Mouse (Mus musculus): Measurements from ENCODE around the gene Tmc7.

Tmc7 gene

DNA sequence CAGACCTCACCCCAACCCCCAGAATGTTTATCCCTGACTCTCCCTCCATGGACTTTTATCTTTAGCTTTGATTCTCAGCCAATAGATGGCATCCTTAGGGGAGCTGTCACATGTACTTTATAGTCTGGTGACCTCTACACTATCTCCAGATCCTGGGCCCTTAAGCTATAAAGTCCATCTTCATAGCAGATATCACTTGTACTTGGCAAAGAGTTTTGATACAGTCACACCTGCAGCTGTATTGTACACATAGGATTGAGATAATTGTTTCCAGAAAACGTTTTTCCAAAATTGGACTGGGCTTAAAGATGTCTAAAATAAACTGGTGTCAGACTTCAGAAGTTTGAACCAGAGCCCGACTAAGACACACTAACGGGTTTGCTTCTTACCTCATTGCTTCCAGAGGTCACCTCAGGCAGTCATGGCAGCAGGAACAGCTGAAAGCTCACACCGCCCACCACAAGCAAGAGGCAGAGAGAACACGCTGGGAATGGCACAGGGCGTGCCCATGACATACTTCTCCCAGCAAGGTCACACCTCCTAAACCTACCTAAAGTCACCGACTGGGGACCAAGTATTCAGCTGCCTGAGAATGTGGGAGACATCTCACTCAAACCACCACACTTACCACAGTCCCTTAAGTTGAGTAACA, 84.6 kb downstream of the Tmc7 start:
- DNase-seq (ENCODE audit: low read depth, low spot score), result no peak

DNA sequence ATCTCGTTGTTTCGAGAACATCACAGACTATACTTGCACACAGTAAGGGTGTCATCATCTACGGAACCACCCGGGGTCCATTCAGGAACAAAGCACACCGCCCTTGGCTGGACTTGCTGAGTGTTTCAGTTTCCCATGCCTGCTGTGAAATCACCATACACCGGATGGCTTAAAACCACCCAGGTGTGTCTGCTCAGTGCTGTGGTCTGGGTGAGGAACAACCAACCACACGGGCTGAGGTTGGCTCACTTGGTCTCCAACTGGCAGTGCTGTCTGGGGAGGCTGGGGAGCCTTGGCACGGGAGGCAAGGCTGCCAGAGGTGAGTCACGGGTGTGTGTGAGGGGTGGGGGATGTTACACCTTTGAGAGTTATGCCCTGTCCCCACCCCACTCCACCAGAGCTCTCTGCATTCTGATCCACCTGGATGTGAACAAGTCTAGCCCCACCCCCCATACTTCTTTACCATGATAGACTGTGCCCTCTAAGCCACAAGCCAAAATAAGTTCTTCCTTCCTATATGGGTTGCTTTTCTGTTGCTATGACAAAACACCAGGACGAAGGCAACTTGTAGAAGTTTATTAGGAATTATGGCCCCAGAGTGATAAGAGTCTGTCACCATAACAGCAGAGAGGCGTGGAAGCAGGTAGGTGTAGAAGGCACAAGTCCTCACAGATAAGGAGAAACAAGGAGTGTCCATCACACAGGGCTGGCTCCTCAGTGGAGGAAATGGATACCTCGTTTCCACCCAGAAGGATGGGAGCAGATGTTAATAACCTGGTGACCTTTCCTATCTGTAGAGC, 85.4 kb downstream of the Tmc7 start:
- no peak for DNase-seq (ENCODE audit: low read depth, low spot score)

DNA sequence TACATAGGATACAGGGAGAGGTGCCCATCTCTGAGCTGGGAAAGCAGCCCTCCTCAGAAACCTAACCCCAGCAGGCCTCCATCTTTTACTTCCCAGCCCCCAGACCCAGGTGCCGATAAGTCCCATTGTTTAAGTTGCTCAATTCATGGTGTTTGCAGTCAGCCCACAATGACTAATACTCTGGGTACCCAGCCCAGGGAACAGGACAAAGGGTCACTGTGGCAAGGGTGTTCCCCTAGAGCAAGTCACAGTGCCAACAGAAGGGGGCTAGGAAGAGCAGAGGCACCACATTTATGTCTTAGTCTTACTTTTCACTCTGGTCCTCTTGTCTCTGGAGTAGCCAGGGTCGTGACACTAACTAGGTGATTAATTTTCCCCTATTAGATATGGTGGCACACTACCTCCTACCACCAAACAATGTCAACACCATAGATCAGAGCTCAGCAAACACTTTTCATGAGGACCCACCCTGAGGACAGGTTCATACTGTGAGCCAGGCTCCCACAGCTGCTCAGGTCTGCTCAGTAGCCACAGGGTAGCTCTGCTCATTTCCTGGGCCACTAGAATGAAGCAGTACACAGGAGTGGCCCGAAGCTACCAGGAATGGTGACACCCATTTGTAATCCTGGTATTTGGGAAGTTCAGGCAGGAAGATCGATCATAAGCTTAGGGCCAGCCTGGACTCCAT, 89.5 kb downstream of the Tmc7 start:
- DNase-seq (ENCODE audit: low read depth, low spot score), result no peak

DNA sequence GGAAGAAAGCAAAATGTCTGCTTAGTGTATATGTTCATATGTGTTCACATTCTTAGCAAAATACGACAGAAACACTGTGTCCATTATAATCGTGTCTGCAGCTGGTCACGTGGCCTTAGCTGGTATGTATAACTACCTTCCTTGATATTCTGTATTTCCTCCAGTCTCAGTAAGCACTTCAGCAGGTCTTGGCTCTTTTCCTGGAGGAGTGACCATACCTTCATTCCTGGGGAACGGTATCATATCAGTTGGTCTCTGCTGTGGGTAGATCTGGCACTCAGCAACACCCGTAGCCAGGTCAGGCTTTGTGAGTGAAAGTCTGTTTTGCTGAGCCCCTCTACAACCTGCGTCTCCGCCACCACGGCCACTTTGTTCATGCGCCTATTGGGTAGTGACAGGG, 90.6 kb downstream of the Tmc7 start:
- no peak for DNase-seq (ENCODE audit: low read depth, low spot score)

DNA sequence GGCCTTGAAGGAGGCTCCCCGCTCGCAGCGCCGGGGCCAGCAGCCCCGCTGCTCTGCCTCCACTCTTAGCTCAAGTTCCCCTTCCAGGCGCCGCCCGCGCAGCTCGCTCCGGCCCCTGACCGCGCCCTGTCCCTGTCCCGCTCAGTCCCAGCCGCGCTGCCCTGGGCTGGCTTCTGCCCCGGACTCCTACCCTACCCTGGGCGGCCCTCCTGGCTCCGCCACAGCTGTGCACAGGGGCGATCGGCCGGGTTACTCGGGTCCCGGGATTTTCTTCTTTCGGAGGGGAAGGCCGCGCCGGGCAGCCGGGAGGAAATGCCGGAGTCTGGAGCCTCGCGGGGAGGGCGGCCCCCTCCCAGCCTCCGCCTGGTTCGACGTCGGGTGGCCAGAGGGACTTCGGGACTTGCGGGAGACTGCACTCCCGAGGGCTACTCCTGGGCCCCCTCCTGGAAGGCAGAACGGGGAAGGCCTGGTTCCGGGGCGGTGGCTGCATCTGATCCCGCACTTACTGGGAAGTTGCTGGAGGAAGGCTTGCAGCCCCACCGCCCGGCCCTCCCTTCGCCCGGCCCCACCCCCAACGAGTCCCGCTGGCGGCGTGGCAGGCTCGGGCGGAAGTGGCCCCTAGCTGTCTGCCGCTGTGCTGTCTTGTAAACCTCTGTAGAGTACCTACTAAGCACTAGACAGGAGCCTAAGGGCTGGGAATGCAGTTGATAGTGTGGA, 92.9 kb downstream of the Tmc7 start, which contains the start of gene Itpripl2:
Gene Itpripl2 (minus strand): TSS at position 545 of the 717 bp plus-strand sequence.
- no peak for DNase-seq (ENCODE audit: low read depth, low spot score)

DNA sequence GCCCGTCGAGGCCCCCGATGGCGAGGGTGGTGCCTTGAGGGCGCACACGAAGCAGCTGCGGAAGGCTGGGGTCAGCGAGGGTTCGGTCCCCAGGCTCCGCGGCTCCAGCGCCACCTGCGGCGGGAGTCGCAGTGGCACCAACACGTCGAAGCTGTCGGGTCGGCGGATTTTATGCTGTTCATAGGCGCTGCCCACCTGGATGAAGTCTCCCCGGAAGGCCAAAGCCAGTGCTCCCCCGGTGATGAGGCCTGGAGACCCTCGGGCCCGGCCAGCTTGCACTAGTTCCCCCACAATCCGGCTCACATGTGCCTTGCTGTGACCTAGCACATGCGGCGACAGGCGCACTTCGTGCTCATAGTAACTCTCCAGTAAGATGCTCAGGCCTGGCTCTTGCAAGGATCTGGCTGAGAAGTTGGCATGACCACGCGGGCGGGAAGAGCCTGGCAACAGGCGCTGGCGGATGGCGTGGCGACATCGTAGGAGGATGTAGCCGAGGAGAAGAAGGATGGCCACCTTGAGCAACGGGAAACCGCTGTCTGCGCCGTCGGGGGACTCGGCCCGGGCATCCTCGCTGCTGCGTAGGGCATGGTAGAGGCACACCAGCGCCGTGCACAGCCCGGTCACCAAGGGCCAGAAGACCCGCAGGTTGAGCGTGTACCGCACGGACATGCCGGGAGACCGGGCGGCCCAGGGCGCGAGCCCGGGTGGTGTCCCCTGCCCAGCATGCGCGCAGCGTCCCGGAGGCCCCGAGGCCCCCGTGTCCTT, 93.7 kb downstream of the Tmc7 start:
- DNase-seq (ENCODE audit: low read depth, low spot score), result no peak

DNA sequence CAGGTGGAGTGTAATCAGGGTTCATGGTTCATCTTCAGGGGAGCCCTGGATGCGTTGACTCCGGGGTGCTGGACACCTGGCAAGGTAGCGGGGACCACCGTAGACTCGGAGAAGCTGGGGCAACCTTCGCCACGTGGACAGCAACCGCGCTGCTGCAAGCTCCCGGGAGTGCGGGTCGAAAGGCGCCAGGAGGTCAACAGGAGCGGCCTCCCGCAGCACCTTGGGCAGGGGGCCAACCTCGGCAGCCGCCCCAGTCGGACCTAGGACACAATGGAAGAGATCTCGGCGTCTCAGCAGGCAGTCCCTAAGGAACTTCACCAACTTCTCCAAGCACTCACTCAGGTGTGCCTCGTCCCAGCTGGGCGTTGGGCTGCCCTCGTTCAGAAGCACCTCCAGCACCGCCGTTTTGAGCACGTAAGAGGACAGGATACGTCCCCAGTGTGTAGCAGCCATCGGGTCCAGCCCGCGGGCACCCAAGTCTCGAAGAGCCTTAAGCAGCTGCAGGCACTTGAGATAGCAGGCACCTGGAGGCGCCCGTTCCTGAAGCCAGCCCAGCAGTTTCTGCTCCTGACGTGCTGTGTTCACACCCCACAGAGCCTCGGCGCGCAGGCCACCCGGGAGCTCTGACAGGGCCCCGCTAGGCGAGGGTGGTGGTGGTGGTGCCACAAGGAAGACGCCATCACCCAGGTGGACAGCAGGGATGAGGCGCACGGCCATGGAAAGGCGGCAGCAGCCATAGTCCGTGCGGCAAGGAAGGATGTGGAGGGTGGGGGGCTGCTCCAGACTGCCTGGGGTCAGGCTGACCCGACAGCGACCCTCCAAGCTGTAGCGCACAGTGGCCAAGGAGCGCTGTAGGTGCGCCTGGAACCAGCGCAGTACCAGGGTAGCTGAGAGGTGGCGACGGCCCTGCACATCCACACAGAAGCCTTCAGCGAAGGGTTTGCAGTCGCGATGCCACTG, 94.5 kb downstream of the Tmc7 start:
- no peak for DNase-seq (ENCODE audit: low read depth, low spot score)

DNA sequence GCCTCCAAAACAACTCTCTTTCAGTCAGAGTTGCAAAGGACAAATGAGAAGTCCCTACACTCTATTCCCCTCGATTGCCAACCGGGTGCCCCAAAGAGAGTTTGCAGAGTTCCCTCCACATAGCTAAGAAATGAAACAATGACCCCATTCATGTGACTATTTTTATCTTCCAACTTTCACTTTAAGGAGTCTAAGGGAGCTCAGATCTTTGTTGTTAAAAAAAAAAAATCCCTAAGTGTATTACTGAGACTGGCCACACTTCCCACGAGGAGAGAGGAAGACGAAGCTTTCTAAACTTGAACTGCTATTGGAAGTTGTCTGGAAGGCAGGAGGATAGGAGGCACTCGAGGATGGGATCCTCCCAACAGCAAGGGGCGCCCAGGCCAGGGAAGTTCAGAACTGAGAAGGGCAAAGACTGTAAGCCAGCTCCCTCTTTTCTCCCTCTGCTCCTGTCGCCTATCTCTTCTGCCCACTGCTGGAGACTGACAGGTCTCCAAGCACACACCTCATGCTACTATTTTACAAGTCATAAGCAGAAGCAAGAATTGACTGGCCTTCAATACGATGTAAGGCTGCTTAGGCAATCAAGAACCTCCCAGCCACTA, 96.4 kb downstream of the Tmc7 start:
- DNase-seq (ENCODE audit: low read depth, low spot score), result no peak

DNA sequence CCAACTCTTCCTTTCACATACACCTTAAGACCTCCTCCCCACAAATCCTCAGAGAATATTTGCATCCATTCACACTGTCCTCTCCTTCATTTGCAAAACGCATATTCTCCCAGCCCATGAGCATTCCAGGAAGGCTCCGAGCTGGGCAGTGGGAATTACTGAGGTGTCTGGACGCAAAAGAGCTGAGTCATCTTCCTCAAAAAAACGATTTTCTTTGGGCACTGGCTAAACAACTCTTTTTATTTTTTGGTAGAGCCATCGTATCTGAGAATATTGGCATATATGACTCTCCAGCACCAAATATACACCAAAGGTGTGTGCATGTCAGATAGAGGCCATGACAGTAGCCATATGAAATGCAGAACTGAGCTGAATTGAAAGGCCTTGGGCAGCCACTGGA, 97.6 kb downstream of the Tmc7 start:
- DNase-seq (ENCODE audit: low read depth, low spot score), result no peak
